Mouse (Mus musculus): Measurements from ENCODE around the gene Rbms3. TPM values are rescaled to one million over a fixed set of nuclear protein-coding genes. Genes with fewer than 3 reads are reported as not detected.

Gene Rbms3
- polyA plus RNA-seq, 1 experiment from 2014 or later = 23.5 TPM

DNA sequence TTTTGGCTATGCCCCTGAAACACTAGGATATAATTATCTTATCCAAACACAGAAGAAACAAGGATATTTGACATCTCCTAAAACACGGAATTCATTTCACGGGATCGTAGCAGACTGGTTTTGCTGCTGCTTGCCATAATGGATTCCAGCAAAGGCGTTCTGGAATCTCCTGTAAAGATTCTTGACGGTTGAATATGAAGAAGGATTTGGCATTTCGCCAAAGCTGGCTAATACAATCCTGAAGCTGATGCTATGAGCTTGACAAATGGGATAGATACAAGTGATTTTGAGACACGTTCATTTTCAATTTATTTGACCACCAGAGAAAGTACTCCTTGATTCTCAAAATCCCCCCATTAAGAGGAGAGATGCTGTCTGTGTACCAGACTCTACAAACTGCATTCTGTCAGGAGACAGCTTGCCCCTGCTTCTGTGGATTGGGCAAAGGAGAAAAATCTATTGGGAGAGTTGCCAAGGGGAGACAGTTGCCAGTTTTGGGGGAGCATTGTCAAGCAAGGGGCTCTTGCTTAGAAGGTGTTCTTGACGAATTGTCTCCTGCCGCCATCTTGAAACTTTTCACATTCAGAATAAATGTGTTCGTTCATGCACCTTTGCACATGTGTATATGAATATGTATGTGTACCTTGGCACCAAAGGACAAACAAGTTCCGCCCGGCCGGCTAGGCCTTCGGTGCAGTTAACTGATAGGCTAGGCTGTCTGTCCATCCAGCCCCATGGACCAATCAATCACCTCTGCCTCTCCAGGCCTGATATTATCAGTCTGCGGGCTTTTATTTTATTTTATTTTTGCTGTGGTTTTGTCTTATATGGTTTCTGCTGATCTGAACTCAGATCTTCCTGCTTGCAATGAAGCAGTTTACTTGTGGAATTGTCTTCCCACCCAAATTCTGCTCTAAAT lies 442.3 kb downstream of the Rbms3 start:
- no peak overlapping the region for H3K9ac ChIP-seq (ENCODE audit: low read depth, low read length)
- DNase-seq (ENCODE audit: low spot score) = no peak
- H3K27me3 ChIP-seq (replicated peaks; ENCODE audit: control insufficient read depth, insufficient read depth, low read length) = no peaks in the 10 kb centered on the region
- ATAC-seq (replicated peaks; ENCODE audit: low FRiP score) = no peak
- H3K36me3 ChIP-seq (ENCODE audit: control insufficient read depth, insufficient read depth, low read length) = no peaks in the 10 kb centered on the region
- no peaks in the 10 kb centered on the region for H3K4me1 ChIP-seq (replicated peaks; ENCODE audit: control insufficient read depth, insufficient read depth, low read length)
- H3K9me3 ChIP-seq (ENCODE audit: control insufficient read depth, low read length) = no peaks in the 10 kb centered on the region
- H3K27ac ChIP-seq (ENCODE audit: low read depth, low read length) = no peak overlapping the region
- no peak overlapping the region for H3K4me3 ChIP-seq (ENCODE audit: low read depth, low read length)
- 79% methylated on average over 15 of the region's 15 CpGs for WGBS
- H3K4me2 ChIP-seq = no peak overlapping the region

GRCm38 (mm10) chr9:117180658-117181057 lies 449.1 kb downstream of the Rbms3 start:
- H3K27ac ChIP-seq (ENCODE audit: low read depth, low read length) = no peak overlapping the region
- H3K4me3 ChIP-seq (ENCODE audit: low read depth, low read length) = no peak overlapping the region
- H3K27me3 ChIP-seq (replicated peaks; ENCODE audit: control insufficient read depth, insufficient read depth, low read length) = no peaks in the 10 kb centered on the region
- ATAC-seq (replicated peaks; ENCODE audit: low FRiP score) (no peak), DNase-seq (ENCODE audit: low spot score) (no peak)
- H3K9ac ChIP-seq (ENCODE audit: low read depth, low read length) = no peak overlapping the region
- H3K36me3 ChIP-seq (ENCODE audit: control insufficient read depth, insufficient read depth, low read length) = no peaks in the 10 kb centered on the region
- no peaks in the 10 kb centered on the region for H3K9me3 ChIP-seq (ENCODE audit: control insufficient read depth, low read length)
- 86% methylated on average over 7 of the region's 7 CpGs for WGBS
- H3K4me1 ChIP-seq (replicated peaks; ENCODE audit: control insufficient read depth, insufficient read depth, low read length) = no peaks in the 10 kb centered on the region
- H3K4me2 ChIP-seq = no peak overlapping the region

DNA sequence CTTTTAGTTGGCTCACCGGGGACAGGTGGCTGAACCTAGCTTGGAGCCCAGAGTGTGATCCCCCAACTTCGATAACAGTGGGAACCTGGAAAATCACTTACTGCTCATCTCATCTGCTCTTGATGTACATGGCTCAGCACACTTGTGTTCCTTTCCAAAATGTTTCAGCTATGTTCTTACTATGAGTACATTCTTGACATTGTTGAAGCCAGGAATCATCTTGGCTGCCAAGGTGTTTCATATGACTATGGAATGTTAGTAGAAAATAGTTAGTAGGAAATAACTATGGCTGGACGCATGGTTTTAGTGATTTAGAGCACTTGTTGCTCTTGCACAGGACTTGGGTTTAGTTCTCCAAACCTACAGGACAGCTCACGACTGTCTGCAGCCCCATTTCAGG lies 451.3 kb downstream of the Rbms3 start:
- no peaks in the 10 kb centered on the region for H3K36me3 ChIP-seq (ENCODE audit: control insufficient read depth, insufficient read depth, low read length)
- no peaks in the 10 kb centered on the region for H3K4me1 ChIP-seq (replicated peaks; ENCODE audit: control insufficient read depth, insufficient read depth, low read length)
- H3K4me2 ChIP-seq = no peak overlapping the region
- no peaks in the 10 kb centered on the region for H3K27me3 ChIP-seq (replicated peaks; ENCODE audit: control insufficient read depth, insufficient read depth, low read length)
- no peak for ATAC-seq (replicated peaks; ENCODE audit: low FRiP score)
- H3K9ac ChIP-seq (ENCODE audit: low read depth, low read length) = no peak overlapping the region
- H3K4me3 ChIP-seq (ENCODE audit: low read depth, low read length) = no peak overlapping the region
- H3K9me3 ChIP-seq (ENCODE audit: control insufficient read depth, low read length) = no peaks in the 10 kb centered on the region
- 84% methylated on average over 4 of the region's 4 CpGs for WGBS
- DNase-seq (ENCODE audit: low spot score) = no peak
- no peak overlapping the region for H3K27ac ChIP-seq (ENCODE audit: low read depth, low read length)

GRCm38 (mm10) chr9:117172526-117172925 lies 457.2 kb downstream of the Rbms3 start:
- no peak for DNase-seq (ENCODE audit: low spot score)
- H3K36me3 ChIP-seq (ENCODE audit: control insufficient read depth, insufficient read depth, low read length) = no peaks in the 10 kb centered on the region
- no peaks in the 10 kb centered on the region for H3K4me1 ChIP-seq (replicated peaks; ENCODE audit: control insufficient read depth, insufficient read depth, low read length)
- no peak overlapping the region for H3K4me2 ChIP-seq
- H3K27ac ChIP-seq (ENCODE audit: low read depth, low read length) = no peak overlapping the region
- no peak overlapping the region for H3K9ac ChIP-seq (ENCODE audit: low read depth, low read length)
- 75% methylated on average over 7 of the region's 7 CpGs for WGBS
- H3K4me3 ChIP-seq (ENCODE audit: low read depth, low read length) = no peak overlapping the region
- H3K9me3 ChIP-seq (ENCODE audit: control insufficient read depth, low read length) = no peaks in the 10 kb centered on the region
- ATAC-seq (replicated peaks; ENCODE audit: low FRiP score) = no peak
- H3K27me3 ChIP-seq (replicated peaks; ENCODE audit: control insufficient read depth, insufficient read depth, low read length) = no peaks in the 10 kb centered on the region

GRCm38 (mm10) chr9:117169196-117169595 lies 460.5 kb downstream of the Rbms3 start:
- Histone ChIP-seq H3K27ac (ENCODE audit: low read depth, low read length) (no peak overlapping the region), H3K4me3 (ENCODE audit: low read depth, low read length) (no peak overlapping the region), H3K27me3 (replicated peaks; ENCODE audit: control insufficient read depth, insufficient read depth, low read length) (no peaks in the 10 kb centered on the region), H3K9me3 (ENCODE audit: control insufficient read depth, low read length) (no peaks in the 10 kb centered on the region), H3K9ac (ENCODE audit: low read depth, low read length) (no peak overlapping the region), H3K4me1 (replicated peaks; ENCODE audit: control insufficient read depth, insufficient read depth, low read length) (no peaks in the 10 kb centered on the region), H3K4me2 (no peak overlapping the region), H3K36me3 (ENCODE audit: control insufficient read depth, insufficient read depth, low read length) (no peaks in the 10 kb centered on the region)
- ATAC-seq (replicated peaks; ENCODE audit: low FRiP score) (no peak), DNase-seq (ENCODE audit: low spot score) (no peak)
- WGBS = 87% methylated on average over 5 of the region's 5 CpGs

GRCm38 (mm10) chr9:117163143-117163542 lies 466.6 kb downstream of the Rbms3 start:
- DNase-seq (ENCODE audit: low spot score) (no peak), ATAC-seq (replicated peaks; ENCODE audit: low FRiP score) (no peak)
- Histone ChIP-seq H3K27ac (ENCODE audit: low read depth, low read length) (no peak overlapping the region), H3K9ac (ENCODE audit: low read depth, low read length) (no peak overlapping the region), H3K4me1 (replicated peaks; ENCODE audit: control insufficient read depth, insufficient read depth, low read length) (no peaks in the 10 kb centered on the region; the same call in 1 of the 2 replicates), H3K27me3 (replicated peaks; ENCODE audit: control insufficient read depth, insufficient read depth, low read length) (no peaks in the 10 kb centered on the region), H3K4me3 (ENCODE audit: low read depth, low read length) (no peak overlapping the region), H3K9me3 (ENCODE audit: control insufficient read depth, low read length) (no peaks in the 10 kb centered on the region), H3K4me2 (no peak overlapping the region), H3K36me3 (ENCODE audit: control insufficient read depth, insufficient read depth, low read length) (no peaks in the 10 kb centered on the region)
- 37% methylated on average over 6 of the region's 6 CpGs for WGBS

DNA sequence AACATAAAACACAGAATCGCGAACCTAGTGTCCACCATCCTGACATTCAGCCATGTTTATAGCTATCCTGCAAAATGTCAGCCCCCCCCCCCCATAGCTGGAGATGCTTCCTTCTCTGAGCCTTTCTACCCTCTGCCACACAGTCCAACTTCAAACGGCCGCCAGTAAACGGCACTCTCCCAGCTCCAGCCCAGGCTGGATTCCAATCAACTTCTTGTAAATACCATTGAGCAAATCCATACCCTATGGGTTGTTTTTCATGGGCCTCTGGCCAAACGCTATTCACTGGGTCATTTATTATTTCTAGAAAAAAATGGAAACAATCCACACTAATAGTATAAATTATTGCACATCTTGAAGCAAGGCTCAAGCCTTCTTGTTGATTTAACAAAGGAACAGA lies 468.6 kb downstream of the Rbms3 start:
- Histone ChIP-seq H3K27me3 (replicated peaks; ENCODE audit: control insufficient read depth, insufficient read depth, low read length) (no peaks in the 10 kb centered on the region), H3K4me3 (ENCODE audit: low read depth, low read length) (no peak overlapping the region), H3K4me2 (no peak overlapping the region), H3K36me3 (ENCODE audit: control insufficient read depth, insufficient read depth, low read length) (no peaks in the 10 kb centered on the region), H3K27ac (ENCODE audit: low read depth, low read length) (no peak overlapping the region), H3K9ac (ENCODE audit: low read depth, low read length) (no peak overlapping the region), H3K9me3 (ENCODE audit: control insufficient read depth, low read length) (no peaks in the 10 kb centered on the region), H3K4me1 (replicated peaks; ENCODE audit: control insufficient read depth, insufficient read depth, low read length) (no peaks in the 10 kb centered on the region; the same call in 1 of the 2 replicates)
- WGBS = 63% methylated on average over 6 of the region's 6 CpGs
- ATAC-seq (replicated peaks; ENCODE audit: low FRiP score) (no peak), DNase-seq (ENCODE audit: low spot score) (no peak)

DNA sequence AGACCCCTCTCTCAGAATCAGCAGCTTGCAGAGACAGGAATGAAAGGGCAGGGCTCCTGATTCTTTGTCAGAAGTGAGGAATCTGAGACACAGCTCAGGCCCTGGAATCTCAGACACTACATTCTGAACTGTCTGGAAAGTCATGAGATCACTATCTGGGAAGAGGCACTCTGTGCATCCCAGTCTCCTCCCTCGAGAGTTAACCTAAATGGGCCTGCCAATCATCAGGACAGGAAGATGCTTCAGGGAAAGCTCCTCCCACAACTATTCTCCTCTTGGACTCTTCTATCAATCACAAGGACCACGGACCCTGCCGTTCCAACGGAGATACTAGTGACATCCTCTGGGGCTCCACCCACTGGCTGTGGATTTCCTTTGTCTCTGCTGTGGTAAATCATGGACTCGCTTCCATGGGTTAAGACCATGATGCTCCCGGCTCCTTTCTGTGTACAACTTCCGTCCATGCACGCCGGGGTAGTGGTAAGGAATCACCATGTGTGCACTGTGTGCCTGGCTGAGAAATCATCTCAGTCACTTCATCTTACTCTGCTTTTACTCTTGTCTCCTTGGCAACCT lies 473.3 kb downstream of the Rbms3 start:
- Histone ChIP-seq H3K36me3 (ENCODE audit: control insufficient read depth, insufficient read depth, low read length) (no peaks in the 10 kb centered on the region), H3K4me3 (ENCODE audit: low read depth, low read length) (no peak overlapping the region), H3K4me2 (no peak overlapping the region), H3K27me3 (replicated peaks; ENCODE audit: control insufficient read depth, insufficient read depth, low read length) (no peaks in the 10 kb centered on the region), H3K27ac (ENCODE audit: low read depth, low read length) (no peak overlapping the region), H3K9me3 (ENCODE audit: control insufficient read depth, low read length) (no peaks in the 10 kb centered on the region), H3K9ac (ENCODE audit: low read depth, low read length) (no peak overlapping the region), H3K4me1 (replicated peaks; ENCODE audit: control insufficient read depth, insufficient read depth, low read length) (no peaks in the 10 kb centered on the region)
- no peak for DNase-seq (ENCODE audit: low spot score)
- 56% methylated on average over 9 of the region's 9 CpGs for WGBS
- ATAC-seq (replicated peaks; ENCODE audit: low FRiP score) = no peak

GRCm38 (mm10) chr9:117154590-117154989 lies 475.1 kb downstream of the Rbms3 start:
- 87% methylated on average over 4 of the region's 4 CpGs for WGBS
- no peaks in the 10 kb centered on the region for H3K36me3 ChIP-seq (ENCODE audit: control insufficient read depth, insufficient read depth, low read length)
- ATAC-seq (replicated peaks; ENCODE audit: low FRiP score) = no peak

More at GRCm38 (mm10) chr9:117154590-117154989, 475.1 kb downstream of the Rbms3 start:
- Histone ChIP-seq H3K4me3 (ENCODE audit: low read depth, low read length) (no peak overlapping the region), H3K27ac (ENCODE audit: low read depth, low read length) (no peak overlapping the region), H3K4me1 (replicated peaks; ENCODE audit: control insufficient read depth, insufficient read depth, low read length) (no peaks in the 10 kb centered on the region), H3K4me2 (no peak overlapping the region), H3K27me3 (replicated peaks; ENCODE audit: control insufficient read depth, insufficient read depth, low read length) (no peaks in the 10 kb centered on the region), H3K9me3 (ENCODE audit: control insufficient read depth, low read length) (no peaks in the 10 kb centered on the region), H3K9ac (ENCODE audit: low read depth, low read length) (no peak overlapping the region)
- no peak for DNase-seq (ENCODE audit: low spot score)
